Mouse (Mus musculus) liver, embryonic 12.5 days (tissue): ENCODE data around the gene Slc43a2. TPM values are rescaled to one million over a fixed set of nuclear protein-coding genes. Genes with fewer than 3 reads are reported as not detected.

Experiments
- ATAC-seq: fragments of 200-750 bp; cut with Nextera tagmentation; 2 replicates; pipeline ENCODE4 v1.8.0; 2017; ENCODE audit warnings: moderate number of reproducible peaks, mild to moderate bottlenecking, moderate library complexity
- H3K27ac ChIP-seq: fragments of 300-500 bp; sonication (generic); 2 replicates; pipeline ENCODE4 v1.5.1; 2016; ENCODE audit warnings: mild to moderate bottlenecking
- H3K27me3 ChIP-seq: fragments of 300-500 bp; sonication (generic); replicated peaks from 2 replicates; pipeline ENCODE4 v1.6.1; 2016; ENCODE audit warnings: mild to moderate bottlenecking, moderate library complexity
- H3K36me3 ChIP-seq: fragments of 300-500 bp; sonication (generic); 2 replicates; pipeline ENCODE4 v1.6.1; 2016; ENCODE audit warnings: mild to moderate bottlenecking, moderate library complexity
- H3K4me1 ChIP-seq: fragments of 300-500 bp; sonication (generic); 2 replicates; pipeline ENCODE4 v1.6.1; 2016
- H3K4me2 ChIP-seq: fragments of 300-500 bp; sonication (generic); 2 replicates; pipeline ENCODE4 v1.6.1; 2016; ENCODE audit warnings: mild to moderate bottlenecking, moderate library complexity
- H3K4me3 ChIP-seq: fragments of 300-500 bp; sonication (generic); 2 replicates; pipeline ENCODE4 v1.5.1; 2016; ENCODE audit warnings: mild to moderate bottlenecking, moderate library complexity
- H3K9ac ChIP-seq: fragments of 300-500 bp; sonication (generic); 2 replicates; pipeline ENCODE4 v1.6.1; 2016; ENCODE audit warnings: mild to moderate bottlenecking, moderate library complexity
- H3K9me3 ChIP-seq: fragments of 300-500 bp; sonication (generic); replicated peaks from 2 replicates; pipeline ENCODE4 v1.6.1; 2016; ENCODE audit warnings: mild to moderate bottlenecking, moderate library complexity
- WGBS: fragments of 180-500 bp; shearing (Covaris S2); methylation state at CpG from one replicate; pipeline ENCODE4 v1.1.7; 2016; ENCODE audit not compliant: insufficient replicate concordance; 5-methylcytosine and 5-hydroxymethylcytosine counted together
- microRNA-seq: library from miRNA; unstranded; fragments of <30 nt; microRNA quantifications from one replicate; pipeline ENCODE4, GENCODE M21; 2017
- polyA plus RNA-seq: library from polyadenylated mRNA; unstranded; fragments of >200 nt; fragmentation: Nextera tagmentation; extraction: Ambion mirVana; gene quantifications from 2 replicates; pipeline ENCODE4 v1.2.1, GENCODE M21; 2016

The Slc43a2 gene
- polyA plus RNA-seq, 1 experiment from 2014 or later = 5.9 TPM

GRCm38 (mm10) chr11:75625820-75626219 lies 94.3 kb downstream of the Slc43a2 start:
- peaks cover 35% of the 10 kb centered on the region for H3K4me1 ChIP-seq
- H3K9ac ChIP-seq = no peak overlapping the region
- peaks cover 62% of the 10 kb centered on the region for H3K36me3 ChIP-seq
- H3K9me3 ChIP-seq = no peaks in the 10 kb centered on the region
- H3K4me3 ChIP-seq = no peak overlapping the region
- ATAC-seq = no peak
- no peak overlapping the region for H3K27ac ChIP-seq
- WGBS = 87% methylated on average over 4 of the region's 4 CpGs
- H3K27me3 ChIP-seq = no peaks in the 10 kb centered on the region
- H3K4me2 ChIP-seq = no peak overlapping the region

Small RNAs within 50 kb of the gene (microRNA-seq; reads per million reads assigned to microRNA genes)
- not detected for gene Mir3971

Other genes with a start within 250 kb of the Slc43a2 start
- 143 and 149 TPM in 2 replicates for gene Rpa1, start 183.4 kb upstream of the Slc43a2 start, polyA plus RNA-seq
- 6.9 and 8.6 TPM in 2 replicates for gene Smyd4, start 183.3 kb upstream of the Slc43a2 start, polyA plus RNA-seq
- 158 and 172 TPM in 2 replicates for gene Serpinf1, start 109.0 kb upstream of the Slc43a2 start, polyA plus RNA-seq
- gene Serpinf2, start 92.1 kb upstream of the Slc43a2 start, polyA plus RNA-seq = 351 and 375 TPM in 2 replicates
- gene Wdr81, start 77.0 kb upstream of the Slc43a2 start, polyA plus RNA-seq = 24.8 and 25.0 TPM in 2 replicates
- 19.6 and 21.4 TPM in 2 replicates for gene Tlcd2, start 70.0 kb upstream of the Slc43a2 start, polyA plus RNA-seq
- 46.6 and 47.9 TPM in 2 replicates for gene Prpf8, start 44.9 kb upstream of the Slc43a2 start, polyA plus RNA-seq
- 0.89 and 1.2 TPM in 2 replicates for gene Rilp, start 21.6 kb upstream of the Slc43a2 start, polyA plus RNA-seq
- 5.2 TPM in 2 replicates for gene Scarf1, start 18.2 kb upstream of the Slc43a2 start, polyA plus RNA-seq
- 65.7 and 69.3 TPM in 2 replicates for gene Pitpna, start 56.4 kb downstream of the Slc43a2 start, polyA plus RNA-seq
- 15.0 and 15.8 TPM in 2 replicates for gene Inpp5k, start 99.3 kb downstream of the Slc43a2 start, polyA plus RNA-seq
- gene Myo1c, start 118.8 kb downstream of the Slc43a2 start, polyA plus RNA-seq = 34.6 and 35.5 TPM in 2 replicates
- 50.2 and 53.6 TPM in 2 replicates for gene Crk, start 147.6 kb downstream of the Slc43a2 start, polyA plus RNA-seq
- 405 and 415 TPM in 2 replicates for gene Ywhae, start 201.2 kb downstream of the Slc43a2 start, polyA plus RNA-seq